Mouse (Mus musculus): ENCODE data around the gene Fam219a. TPM values are rescaled to one million over a fixed set of nuclear protein-coding genes. Genes with fewer than 3 reads are reported as not detected.

Fam219a gene
- polyA plus RNA-seq, 1 experiment from 2014 or later: 13.7 TPM

- Histone ChIP-seq H3K4me3 (replicated peaks; ENCODE audit: low read length) (no peak overlapping the region), H3K9me3 (ENCODE audit: control insufficient read depth, low read length) (no peaks in the 10 kb centered on the region), H3K27ac (ENCODE audit: low read length) (peak overlapping the region; percentile 64), H3K4me2 (ENCODE audit: low read length) (peak overlapping the region; percentile 23; the same call in 1 of the 2 replicates), H3K36me3 (ENCODE audit: control insufficient read depth, insufficient read depth) (no peaks in the 10 kb centered on the region), H3K9ac (replicated peaks; ENCODE audit: low read depth, low read length) (no peak overlapping the region), H3K4me1 (replicated peaks; ENCODE audit: control insufficient read depth, insufficient read depth, low read length) (peaks cover 32% of the 10 kb centered on the region), H3K27me3 (replicated peaks; ENCODE audit: control insufficient read depth, insufficient read depth, low read length) (no peaks in the 10 kb centered on the region)
- ATAC-seq: no peak
- WGBS: 81% methylated on average over 1 of the region's 1 CpGs
These were observed 98.0 kb downstream of the Fam219a start for GRCm38 (mm10) chr4:41471384-41471689.

- no peaks in the 10 kb centered on the region for H3K36me3 ChIP-seq (ENCODE audit: control insufficient read depth, insufficient read depth)
- H3K4me3 ChIP-seq (replicated peaks; ENCODE audit: low read length): no peak overlapping the region
- no peaks in the 10 kb centered on the region for H3K9me3 ChIP-seq (ENCODE audit: control insufficient read depth, low read length)
- peak overlapping the region; percentile 23 for H3K4me2 ChIP-seq (ENCODE audit: low read length)
- H3K9ac ChIP-seq (replicated peaks; ENCODE audit: low read depth, low read length): no peak overlapping the region
- peaks cover 32% of the 10 kb centered on the region for H3K4me1 ChIP-seq (replicated peaks; ENCODE audit: control insufficient read depth, insufficient read depth, low read length)
- WGBS: 4% methylated on average over 5 of the region's 5 CpGs
- peak; percentile 89 for ATAC-seq
- H3K27me3 ChIP-seq (replicated peaks; ENCODE audit: control insufficient read depth, insufficient read depth, low read length): no peaks in the 10 kb centered on the region
- peak overlapping the region; percentile 64 for H3K27ac ChIP-seq (ENCODE audit: low read length)
These were observed 98.5 kb downstream of the Fam219a start for GRCm38 (mm10) chr4:41470684-41471383.

GRCm38 (mm10) chr4:41470051-41470683 is 99.2 kb downstream of the Fam219a start:
- Histone ChIP-seq H3K27ac (ENCODE audit: low read length) (peak overlapping the region; percentile 64), H3K4me3 (replicated peaks; ENCODE audit: low read length) (no peak overlapping the region), H3K27me3 (replicated peaks; ENCODE audit: control insufficient read depth, insufficient read depth, low read length) (no peaks in the 10 kb centered on the region), H3K9me3 (ENCODE audit: control insufficient read depth, low read length) (no peaks in the 10 kb centered on the region), H3K36me3 (ENCODE audit: control insufficient read depth, insufficient read depth) (no peaks in the 10 kb centered on the region), H3K9ac (replicated peaks; ENCODE audit: low read depth, low read length) (no peak overlapping the region), H3K4me1 (replicated peaks; ENCODE audit: control insufficient read depth, insufficient read depth, low read length) (peaks cover 34% of the 10 kb centered on the region), H3K4me2 (ENCODE audit: low read length) (no peak overlapping the region)
- 25% methylated on average over 7 of the region's 7 CpGs for WGBS
- peak; percentile 30 for ATAC-seq

- H3K9me3 ChIP-seq (ENCODE audit: control insufficient read depth, low read length): no peaks in the 10 kb centered on the region
- H3K27ac ChIP-seq (ENCODE audit: low read length): no peak overlapping the region
- no peak overlapping the region for H3K4me3 ChIP-seq (replicated peaks; ENCODE audit: low read length)
- H3K36me3 ChIP-seq (ENCODE audit: control insufficient read depth, insufficient read depth): no peaks in the 10 kb centered on the region
- no peak for ATAC-seq
- H3K4me2 ChIP-seq (ENCODE audit: low read length): no peak overlapping the region
- no peak overlapping the region for H3K9ac ChIP-seq (replicated peaks; ENCODE audit: low read depth, low read length)
- whole genome bisulfite sequencing: 71% methylated on average over 10 of the region's 10 CpGs
- no peaks in the 10 kb centered on the region for H3K27me3 ChIP-seq (replicated peaks; ENCODE audit: control insufficient read depth, insufficient read depth, low read length)
- H3K4me1 ChIP-seq (replicated peaks; ENCODE audit: control insufficient read depth, insufficient read depth, low read length): peaks cover 34% of the 10 kb centered on the region
These were observed 100.1 kb downstream of the Fam219a start for GRCm38 (mm10) chr4:41469199-41469598.

GRCm38 (mm10) chr4:41468396-41469080 is 100.8 kb downstream of the Fam219a start:
- Histone ChIP-seq H3K4me1 (replicated peaks; ENCODE audit: control insufficient read depth, insufficient read depth, low read length) (peaks cover 39% of the 10 kb centered on the region), H3K27me3 (replicated peaks; ENCODE audit: control insufficient read depth, insufficient read depth, low read length) (no peaks in the 10 kb centered on the region), H3K4me2 (ENCODE audit: low read length) (no peak overlapping the region), H3K4me3 (replicated peaks; ENCODE audit: low read length) (no peak overlapping the region), H3K9ac (replicated peaks; ENCODE audit: low read depth, low read length) (no peak overlapping the region), H3K27ac (ENCODE audit: low read length) (no peak overlapping the region), H3K36me3 (ENCODE audit: control insufficient read depth, insufficient read depth) (no peaks in the 10 kb centered on the region), H3K9me3 (ENCODE audit: control insufficient read depth, low read length) (no peaks in the 10 kb centered on the region)
- WGBS: 48% methylated on average over 17 of the region's 17 CpGs
- no peak for ATAC-seq

Other genes starting within 250 kb of the Fam219a start
- 73.6 and 82.4 TPM in 2 replicates for gene Ubap1, start 220.5 kb downstream of the Fam219a start, polyA plus RNA-seq (2015; fragmentation: Nextera tagmentation; extraction: Ambion mirVana)
- gene Kif24, start 104.7 kb downstream of the Fam219a start, polyA plus RNA-seq (2015; fragmentation: Nextera tagmentation; extraction: Ambion mirVana): 3.7 and 4.9 TPM in 2 replicates
- 68.2 and 71.7 TPM in 2 replicates for gene Nudt2, start 104.4 kb downstream of the Fam219a start, polyA plus RNA-seq (2015; fragmentation: Nextera tagmentation; extraction: Ambion mirVana)
- gene AI464131, start 66.5 kb downstream of the Fam219a start, polyA plus RNA-seq (2015; fragmentation: Nextera tagmentation; extraction: Ambion mirVana): 2.8 and 3.4 TPM in 2 replicates
- 8.8 and 11.1 TPM in 2 replicates for gene 1110017D15Rik, start 52.2 kb downstream of the Fam219a start, polyA plus RNA-seq (2015; fragmentation: Nextera tagmentation; extraction: Ambion mirVana)
- 1.2 and 1.7 TPM in 2 replicates for gene Dnaic1, start 237 bp upstream of the Fam219a start, polyA plus RNA-seq (2015; fragmentation: Nextera tagmentation; extraction: Ambion mirVana)
- gene Enho, start 70.8 kb upstream of the Fam219a start, polyA plus RNA-seq (2015; fragmentation: Nextera tagmentation; extraction: Ambion mirVana): 51.5 and 68.4 TPM in 2 replicates
- 12.3 and 16.7 TPM in 2 replicates for gene Cntfr, start 127.6 kb upstream of the Fam219a start, polyA plus RNA-seq (2015; fragmentation: Nextera tagmentation; extraction: Ambion mirVana)
- 28.3 and 29.2 TPM in 2 replicates for gene Il11ra1, start 130.5 kb upstream of the Fam219a start, polyA plus RNA-seq (2015; fragmentation: Nextera tagmentation; extraction: Ambion mirVana)
- gene Rpp25l, start 144.0 kb upstream of the Fam219a start, polyA plus RNA-seq (2015; fragmentation: Nextera tagmentation; extraction: Ambion mirVana): 51.7 and 60.5 TPM in 2 replicates
- gene Dctn3, start 153.6 kb upstream of the Fam219a start, polyA plus RNA-seq (2015; fragmentation: Nextera tagmentation; extraction: Ambion mirVana): 304 and 315 TPM in 2 replicates
- gene Arid3c, start 161.6 kb upstream of the Fam219a start, polyA plus RNA-seq (2015; fragmentation: Nextera tagmentation; extraction: Ambion mirVana): not detected in 2 replicates
- 21.2 and 30.2 TPM in 2 replicates for gene Galt, start 185.7 kb upstream of the Fam219a start, polyA plus RNA-seq (2015; fragmentation: Nextera tagmentation; extraction: Ambion mirVana)
- gene Sigmar1, start 186.6 kb upstream of the Fam219a start, polyA plus RNA-seq (2015; fragmentation: Nextera tagmentation; extraction: Ambion mirVana): 48.0 and 55.8 TPM in 2 replicates
- gene Ccl27a, start 204.7 kb upstream of the Fam219a start, polyA plus RNA-seq (2015; fragmentation: Nextera tagmentation; extraction: Ambion mirVana): 199 and 219 TPM in 2 replicates